Mouse (Mus musculus) left cerebral cortex, postnatal 25 days (tissue): ENCODE data around the gene Efna2. TPM values are rescaled to one million over a fixed set of nuclear protein-coding genes. Genes with fewer than 3 reads are reported as not detected.

Experiments
- DNase-seq, 2 experiments: peaks; one replicate each; pipeline ENCODE4 v3.0.0; 2022; ENCODE audit warnings: low spot score in 2 of 2, mixed read lengths in 1 of 2
- intact Hi-C: fragments of 180-260 bp; cut with DNase I; formaldehyde crosslinking; loops from one replicate; pipeline ENCODE4 v1.15.1; 2025
- total RNA-seq, 2 experiments: library from RNA; stranded (reverse); gene quantifications; 2 replicates each; pipeline ENCODE4 v1.2.3; 2021

Efna2 gene
- total RNA-seq, 2 experiments from 2014 or later: 9.2 to 9.9 TPM

GRCm38 (mm10) chr10:80141243-80141642, 38.0 kb upstream of the Efna2 start:
- intact Hi-C loops: no loop called here
- DNase-seq: peak; percentile 97 to 99

GRCm38 (mm10) chr10:80141786-80142529, 37.3 kb upstream of the Efna2 start:
- intact Hi-C loops: loop anchor here (1.0 kb wide), 1 partner anchor 23 kb away; the partner anchor contains the start of gene Cirbp
- DNase-seq: peak; percentile 94 to 99

GRCm38 (mm10) chr10:80142530-80142925, 36.8 kb upstream of the Efna2 start:
- no peak for DNase-seq
- intact Hi-C loops: loop anchor here (1.0 kb wide), 1 partner anchor 23 kb away; the partner anchor contains the start of gene Cirbp

- intact Hi-C loops: no loop called here
Observed at GRCm38 (mm10) chr10:80143664-80144063, 35.6 kb upstream of the Efna2 start.

GRCm38 (mm10) chr10:80144159-80144558, 35.1 kb upstream of the Efna2 start:
- intact Hi-C loops: no loop called here
- no peak for DNase-seq

More at GRCm38 (mm10) chr10:80143664-80144063, 35.6 kb upstream of the Efna2 start:
- no peak for DNase-seq

GRCm38 (mm10) chr10:80144864-80145838, 34.1 kb upstream of the Efna2 start:
- intact Hi-C loops: no loop called here
- DNase-seq: peak in 1 of 2 experiments; percentile 79

- peak in 1 of 2 experiments; percentile 52 for DNase-seq
- intact Hi-C loops: no loop called here
Observed at GRCm38 (mm10) chr10:80145896-80146295, 33.4 kb upstream of the Efna2 start.

GRCm38 (mm10) chr10:80146568-80147011, 32.7 kb upstream of the Efna2 start:
- no peak for DNase-seq
- intact Hi-C loops: no loop called here

- intact Hi-C loops: no loop called here
- no peak for DNase-seq
Observed at GRCm38 (mm10) chr10:80147146-80147718, 32.0 kb upstream of the Efna2 start.

GRCm38 (mm10) chr10:80147719-80148601, 31.3 kb upstream of the Efna2 start, which contains the start of gene Midn:
Midn (plus strand) TSS chr10:80148272.
- peak in 1 of 2 experiments; percentile 74 for DNase-seq
- intact Hi-C loops: loop anchor here (1.0 kb wide), 1 partner anchor 17 kb away; the partner anchor contains the start of gene Cirbp

GRCm38 (mm10) chr10:80148610-80149290, 30.5 kb upstream of the Efna2 start:
- intact Hi-C loops: loop anchor here (1.0 kb wide), 2 partner anchors 9 to 17 kb away; partner anchors contain the start of gene Cirbp
- peak; percentile 95 for DNase-seq

GRCm38 (mm10) chr10:80149291-80150225, 29.7 kb upstream of the Efna2 start:
- intact Hi-C loops: loop anchor here (1.0 kb wide), 1 partner anchor 8 kb away; no protein-coding TSS in a partner anchor
- peak; percentile 98 to 99 for DNase-seq

- intact Hi-C loops: no loop called here
Observed at GRCm38 (mm10) chr10:80150226-80151210, 28.8 kb upstream of the Efna2 start.

GRCm38 (mm10) chr10:80151211-80152034, 27.9 kb upstream of the Efna2 start:
- intact Hi-C loops: no loop called here
- DNase-seq: peak in 1 of 2 experiments; percentile 74

More at GRCm38 (mm10) chr10:80150226-80151210, 28.8 kb upstream of the Efna2 start:
- DNase-seq: peak in 1 of 2 experiments; percentile 56
